Mouse (Mus musculus) bone marrow, adult 2 months (tissue): ENCODE data around the gene Tmbim6. TPM values are rescaled to one million over a fixed set of nuclear protein-coding genes. Genes with fewer than 3 reads are reported as not detected.
A peak's percentile ranks its signal among the peaks of the same experiment; 100 is the strongest.

ENCODE experiments used
- H3K27ac ChIP-seq: fragments of 200-500 bp; 2 replicates; pipeline ENCODE4 v1.5.1; 2012; ENCODE audit warnings: low read depth, mild to moderate bottlenecking, control low read depth, inconsistent platforms, low read length; ENCODE audit not compliant: control insufficient read depth, poor library complexity, insufficient read depth
- H3K4me1 ChIP-seq: fragments of 200-500 bp; 2 replicates; pipeline ENCODE4 v1.6.1; 2011; ENCODE audit warnings: low read length; ENCODE audit not compliant: control insufficient read depth, insufficient read depth
- H3K4me3 ChIP-seq: fragments of 200-500 bp; replicated peaks from 2 replicates; pipeline ENCODE3; 2011; ENCODE audit warnings: mild to moderate bottlenecking, low read depth, low read length, control low read depth; ENCODE audit not compliant: control insufficient read depth
- CTCF ChIP-seq: fragments of 200-500 bp; IDR thresholded peaks from 2 replicates; pipeline ENCODE4 v1.5.1; 2011; ENCODE audit warnings: low read length, control low read depth; ENCODE audit not compliant: control insufficient read depth, insufficient read depth
- POLR2A ChIP-seq: fragments of 200-500 bp; IDR thresholded peaks from 2 replicates; pipeline ENCODE4 v1.6.1; 2011; ENCODE audit warnings: low read depth, mild to moderate bottlenecking, control low read depth, low read length, borderline replicate concordance; ENCODE audit not compliant: control insufficient read depth
- WGBS: fragments of 180-500 bp; shearing (Covaris S2); methylation state at CpG from one replicate; pipeline ENCODE4 v1.1.7; 2018; 5-methylcytosine and 5-hydroxymethylcytosine counted together
- polyA plus RNA-seq: library from polyadenylated mRNA; stranded (reverse); fragments of >200 nt; gene quantifications from 2 replicates; pipeline ENCODE4 v1.2.4, GENCODE M21; 2011; ENCODE audit warnings: low replicate concordance; ENCODE audit not compliant: missing spikeins, insufficient read depth, insufficient read length

Tmbim6 gene
- polyA plus RNA-seq, 1 experiment = 146 TPM

DNA sequence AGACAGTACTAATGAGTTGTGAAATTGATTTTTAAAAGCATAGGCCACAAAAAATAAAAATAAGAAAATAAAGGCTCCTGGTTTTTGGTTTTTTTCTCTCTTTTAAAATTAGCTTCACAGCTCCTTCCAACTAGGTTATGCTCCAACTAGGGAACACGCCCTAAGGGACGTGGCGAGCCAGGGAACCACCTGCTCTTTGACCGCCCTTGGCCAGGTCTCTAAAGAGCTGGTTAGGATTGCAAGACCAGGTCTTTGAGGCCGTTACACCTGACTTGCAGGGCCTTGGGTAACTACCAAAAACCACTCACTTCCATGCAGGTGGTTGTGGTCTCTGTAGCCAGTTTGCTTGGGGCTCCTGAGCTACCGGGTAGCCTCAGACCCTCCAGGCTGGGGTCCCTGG, 707 bp upstream of the Tmbim6 start:
- TF ChIP-seq POLR2A = no peak
- no peak for TF ChIP-seq CTCF
- Histone ChIP-seq H3K4me3 (no peak overlapping the region), H3K27ac (peak overlapping the region; percentile 13), H3K4me1 (peaks cover 4% of the 10 kb centered on the region; the same call in 1 of the 2 replicates)
- WGBS = 50% methylated on average over 6 of the region's 6 CpGs

- peak overlapping the region; percentile 75 for H3K4me3 ChIP-seq
- TF ChIP-seq CTCF = no peak
- TF ChIP-seq POLR2A = no peak; the same call in 1 of the 2 replicates
- peaks cover 6% of the 10 kb centered on the region; the same call in 1 of the 2 replicates for H3K4me1 ChIP-seq
- peak overlapping the region; percentile 95 for H3K27ac ChIP-seq
- under 1% methylated on average over 24 of the region's 24 CpGs for WGBS
Observed at GRCm38 (mm10) chr15:99393386-99394252, 937 bp downstream of the Tmbim6 start.

GRCm38 (mm10) chr15:99396462-99396861, 3.8 kb downstream of the Tmbim6 start:
- Histone ChIP-seq H3K27ac (no peak overlapping the region; the same call in 1 of the 2 replicates), H3K4me1 (peaks cover 9% of the 10 kb centered on the region; the same call in 1 of the 2 replicates)

DNA sequence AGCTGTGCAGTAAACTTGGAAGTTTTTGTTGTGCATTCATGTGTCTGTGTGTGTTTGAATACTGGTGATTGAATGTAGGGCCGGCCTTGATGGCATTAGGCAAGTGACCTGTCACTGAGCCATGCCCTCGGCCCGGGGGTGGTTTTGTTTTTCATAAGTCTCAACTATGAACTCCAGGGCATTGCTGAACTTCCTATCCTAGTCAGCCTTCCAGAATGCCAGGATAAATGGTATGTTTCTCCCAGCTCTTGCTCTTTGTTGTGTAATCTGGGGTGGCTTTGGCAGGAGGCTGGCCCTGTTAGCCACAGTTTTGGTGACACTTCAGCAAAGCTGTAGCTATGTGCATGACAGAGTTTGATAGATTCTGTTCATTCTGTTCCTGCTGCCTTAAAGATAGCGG, 4.2 kb downstream of the Tmbim6 start:
- Histone ChIP-seq H3K4me3 (no peak overlapping the region), H3K27ac (no peak overlapping the region), H3K4me1 (peaks cover 9% of the 10 kb centered on the region; the same call in 1 of the 2 replicates)
- 42% methylated on average over 4 of the region's 4 CpGs for whole genome bisulfite sequencing
- no peak for TF ChIP-seq CTCF
- no peak for TF ChIP-seq POLR2A

More at GRCm38 (mm10) chr15:99396462-99396861, 3.8 kb downstream of the Tmbim6 start:
- no peak overlapping the region for H3K4me3 ChIP-seq
- TF ChIP-seq CTCF = no peak
- no peak for TF ChIP-seq POLR2A
- WGBS = 25% methylated on average over 1 of the region's 1 CpGs

DNA sequence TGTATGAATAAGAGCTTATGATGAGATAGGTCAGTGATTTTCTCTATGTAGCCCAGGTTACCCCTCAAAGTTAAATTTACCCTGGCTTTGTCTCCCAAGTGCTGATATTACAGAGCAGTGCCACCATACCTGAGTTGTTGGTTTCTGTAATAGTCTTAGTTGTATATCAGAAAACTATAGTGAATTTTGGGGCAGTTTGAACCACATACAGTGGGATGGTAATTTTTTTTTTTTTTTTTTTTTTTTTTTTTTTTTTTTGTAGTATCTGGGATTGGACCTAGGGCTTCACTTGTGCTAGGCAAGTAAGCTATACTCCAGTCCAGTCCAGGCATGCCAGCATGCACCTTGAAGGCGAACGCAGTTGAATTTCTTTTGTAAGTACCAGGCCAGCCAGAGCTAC, 4.9 kb downstream of the Tmbim6 start:
- Histone ChIP-seq H3K4me3 (no peak overlapping the region), H3K4me1 (peaks cover 9% of the 10 kb centered on the region; the same call in 1 of the 2 replicates), H3K27ac (no peak overlapping the region)
- 93% methylated on average over 2 of the region's 2 CpGs for WGBS
- TF ChIP-seq CTCF (no peak), POLR2A (no peak)

DNA sequence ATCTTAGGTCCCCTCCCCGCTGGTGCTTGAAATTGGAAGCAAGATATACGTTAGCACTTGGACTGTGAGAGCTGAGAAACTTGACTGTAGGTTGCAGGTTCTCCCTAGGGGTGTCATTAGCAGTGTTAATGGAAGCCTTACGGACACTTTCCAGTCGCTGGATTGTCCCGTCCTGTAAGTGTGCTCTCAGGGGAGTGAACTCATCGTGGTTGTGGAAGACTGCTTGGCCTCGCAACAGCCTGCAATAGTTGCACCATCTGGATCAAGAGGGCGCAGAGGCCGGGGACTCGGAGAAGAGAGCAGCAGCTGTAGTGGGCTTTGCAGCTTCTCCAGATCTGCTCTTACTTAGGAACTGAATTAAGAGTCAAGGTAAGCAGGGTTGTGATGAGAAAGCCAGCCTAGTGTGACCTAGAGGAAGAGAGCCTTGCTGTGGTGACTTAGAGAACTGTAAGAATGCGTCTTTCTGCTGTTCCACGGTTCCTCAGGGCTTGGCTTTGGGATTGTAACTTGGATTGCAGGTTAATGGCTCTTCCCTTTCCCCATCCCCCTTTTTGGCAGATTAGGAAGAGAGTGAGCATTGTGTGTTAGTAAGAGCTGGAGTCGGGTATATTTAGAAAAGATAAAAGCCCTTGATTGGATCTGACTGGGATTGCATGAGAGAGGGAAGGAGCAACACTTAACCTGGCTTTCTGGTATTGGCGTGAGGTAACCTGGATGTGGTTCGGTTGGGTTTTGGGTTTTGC, 7.0 kb downstream of the Tmbim6 start:
- Histone ChIP-seq H3K4me3 (no peak overlapping the region), H3K4me1 (peaks cover 9% of the 10 kb centered on the region; the same call in 1 of the 2 replicates), H3K27ac (peak overlapping the region; percentile 8; the same call in 1 of the 2 replicates)
- 51% methylated on average over 15 of the region's 15 CpGs for WGBS
- no peak for TF ChIP-seq CTCF
- TF ChIP-seq POLR2A = no peak

DNA sequence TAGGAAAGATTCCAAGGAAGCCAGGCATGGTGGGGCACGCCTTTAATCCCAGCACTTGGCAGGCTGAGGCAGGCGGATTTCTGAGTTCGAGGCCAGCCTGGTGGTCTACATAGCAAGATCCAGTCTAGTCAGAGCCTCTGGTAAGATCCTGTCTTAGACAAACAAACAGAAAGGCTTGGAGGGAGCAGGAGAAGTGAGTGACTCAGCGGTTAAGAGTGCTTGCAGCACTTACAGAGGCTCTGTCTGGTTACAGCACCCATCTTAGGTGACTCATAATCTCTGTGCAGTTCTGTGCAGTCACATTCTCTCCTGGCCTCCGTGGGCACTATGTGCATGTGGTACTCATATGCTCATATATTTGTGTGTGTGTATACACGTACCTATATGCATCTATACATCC, 7.9 kb downstream of the Tmbim6 start:
- WGBS = 65% methylated on average over 6 of the region's 6 CpGs
- no peak for TF ChIP-seq POLR2A
- no peak for TF ChIP-seq CTCF
- H3K4me3 ChIP-seq = no peak overlapping the region
- peaks cover 7% of the 10 kb centered on the region; the same call in 1 of the 2 replicates for H3K4me1 ChIP-seq
- no peak overlapping the region for H3K27ac ChIP-seq
